Mouse (Mus musculus) neural tube, embryonic 13.5 days (tissue): ENCODE data around the gene Frrs1l. TPM values are rescaled to one million over a fixed set of nuclear protein-coding genes. Genes with fewer than 3 reads are reported as not detected.

Experiments
- ATAC-seq: fragments of 200-750 bp; cut with Nextera tagmentation; 2 replicates; pipeline ENCODE4 v1.8.0; 2017; ENCODE audit warnings: low read depth, mild to moderate bottlenecking, moderate TSS enrichment, moderate library complexity
- H3K27ac ChIP-seq: fragments of 300-500 bp; sonication (generic); replicated peaks from 2 replicates; pipeline ENCODE4 v1.5.1; 2015; ENCODE audit warnings: moderate library complexity, mild to moderate bottlenecking, inconsistent platforms
- H3K27me3 ChIP-seq: fragments of 300-500 bp; sonication (generic); 2 replicates; pipeline ENCODE4 v1.6.1; 2015; ENCODE audit warnings: mild to moderate bottlenecking, inconsistent platforms
- H3K36me3 ChIP-seq: fragments of 300-500 bp; sonication (generic); 2 replicates; pipeline ENCODE4 v1.6.1; 2015; ENCODE audit warnings: mild to moderate bottlenecking, inconsistent platforms
- H3K4me1 ChIP-seq: fragments of 300-500 bp; sonication (generic); replicated peaks from 2 replicates; pipeline ENCODE4 v1.6.1; 2015; ENCODE audit warnings: inconsistent platforms
- H3K4me2 ChIP-seq: fragments of 300-500 bp; sonication (generic); 2 replicates; pipeline ENCODE4 v1.6.1; 2015; ENCODE audit warnings: inconsistent platforms, mild to moderate bottlenecking, moderate library complexity
- H3K4me3 ChIP-seq: fragments of 300-500 bp; sonication (generic); 2 replicates; pipeline ENCODE4 v1.5.1; 2015; ENCODE audit warnings: mild to moderate bottlenecking, inconsistent platforms
- H3K9ac ChIP-seq: fragments of 300-500 bp; sonication (generic); 2 replicates; pipeline ENCODE4 v1.6.1; 2015; ENCODE audit warnings: moderate library complexity, mild to moderate bottlenecking, inconsistent platforms
- H3K9me3 ChIP-seq: fragments of 300-500 bp; sonication (generic); 2 replicates; pipeline ENCODE4 v1.6.1; 2016; ENCODE audit warnings: inconsistent platforms
- WGBS: fragments of 180-500 bp; shearing (Covaris S2); methylation state at CpG from one replicate; pipeline ENCODE4 v1.1.7; 2015; 5-methylcytosine and 5-hydroxymethylcytosine counted together
- polyA plus RNA-seq: library from polyadenylated mRNA; unstranded; fragments of >200 nt; fragmentation: Nextera tagmentation; extraction: Ambion mirVana; gene quantifications from 2 replicates; pipeline ENCODE4 v1.2.1, GENCODE M21; 2015

The Frrs1l gene
- 13.8 and 15.1 TPM in 2 replicates for polyA plus RNA-seq

GRCm38 (mm10) chr4:56990215-56990584 is at the start of gene Frrs1l:
Frrs1l (minus strand) TSS chr4:56990391.
- H3K4me3 ChIP-seq: peak within 1 kb of the TSS; percentile 75
- H3K9ac ChIP-seq: peak within 1 kb of the TSS; percentile 89
- WGBS: under 1% methylated on average over 27 of the region's 44 CpGs
- no peaks in the 10 kb centered on the region for H3K36me3 ChIP-seq
- ATAC-seq: peak; percentile 95
- H3K9me3 ChIP-seq: no peaks in the 10 kb centered on the region
- H3K4me2 ChIP-seq: peak within 1 kb of the TSS; percentile 89
- H3K27me3 ChIP-seq: peaks cover 10% of the 10 kb centered on the region
- H3K27ac ChIP-seq: peak within 1 kb of the TSS; percentile 82
- peaks cover 20% of the 10 kb centered on the region for H3K4me1 ChIP-seq

GRCm38 (mm10) chr4:57039127-57040031 is 49.2 kb upstream of the Frrs1l start:
- ATAC-seq: peak; percentile 86
- Histone ChIP-seq H3K27me3 (no peaks in the 10 kb centered on the region; the same call in 1 of the 2 replicates), H3K4me2 (peak overlapping the region; percentile 59), H3K9ac (peak overlapping the region; percentile 59), H3K9me3 (no peaks in the 10 kb centered on the region; the same call in 1 of the 2 replicates), H3K4me3 (peak overlapping the region; percentile 30), H3K36me3 (no peaks in the 10 kb centered on the region), H3K4me1 (peaks cover 17% of the 10 kb centered on the region), H3K27ac (peak overlapping the region; percentile 81)
- 10% methylated on average over 22 of the region's 23 CpGs for WGBS

GRCm38 (mm10) chr4:57037554-57037953 is 47.4 kb upstream of the Frrs1l start:
- H3K4me3 ChIP-seq: no peak overlapping the region
- H3K9ac ChIP-seq: no peak overlapping the region
- peaks cover 17% of the 10 kb centered on the region for H3K4me1 ChIP-seq
- no peak overlapping the region for H3K27ac ChIP-seq
- WGBS: 78% methylated on average over 7 of the region's 7 CpGs
- H3K36me3 ChIP-seq: no peaks in the 10 kb centered on the region
- no peaks in the 10 kb centered on the region for H3K9me3 ChIP-seq
- H3K4me2 ChIP-seq: no peak overlapping the region
- no peaks in the 10 kb centered on the region; the same call in 1 of the 2 replicates for H3K27me3 ChIP-seq
- ATAC-seq: no peak

- Histone ChIP-seq H3K36me3 (0 out of 2 replicates have a peak, but pooled peaks cover 5% of the 10 kb centered on the region), H3K9me3 (no peaks in the 10 kb centered on the region), H3K27me3 (no peaks in the 10 kb centered on the region; the same call in 1 of the 2 replicates), H3K9ac (no peak overlapping the region), H3K4me2 (no peak overlapping the region), H3K4me1 (peaks cover 8% of the 10 kb centered on the region), H3K4me3 (no peak overlapping the region), H3K27ac (no peak overlapping the region)
- ATAC-seq: no peak
- WGBS: 83% methylated on average over 5 of the region's 5 CpGs
These were observed 44.0 kb upstream of the Frrs1l start for GRCm38 (mm10) chr4:57034169-57034568.

GRCm38 (mm10) chr4:57031440-57031839 is 41.2 kb upstream of the Frrs1l start:
- WGBS: 80% methylated on average over 4 of the region's 4 CpGs
- no peak overlapping the region for H3K4me2 ChIP-seq
- no peaks in the 10 kb centered on the region; the same call in 1 of the 2 replicates for H3K27me3 ChIP-seq
- H3K9me3 ChIP-seq: no peaks in the 10 kb centered on the region
- H3K4me3 ChIP-seq: no peak overlapping the region
- H3K4me1 ChIP-seq: no peaks in the 10 kb centered on the region
- no peak overlapping the region for H3K27ac ChIP-seq
- H3K36me3 ChIP-seq: 0 out of 2 replicates have a peak, but pooled peaks cover 5% of the 10 kb centered on the region
- no peak for ATAC-seq
- H3K9ac ChIP-seq: no peak overlapping the region

- Histone ChIP-seq H3K4me1 (no peaks in the 10 kb centered on the region), H3K9ac (no peak overlapping the region), H3K27me3 (no peaks in the 10 kb centered on the region), H3K4me3 (no peak overlapping the region), H3K27ac (no peak overlapping the region), H3K9me3 (no peaks in the 10 kb centered on the region), H3K4me2 (no peak overlapping the region), H3K36me3 (0 out of 2 replicates have a peak, but pooled peaks cover 5% of the 10 kb centered on the region)
- no peak for ATAC-seq
- WGBS: 62% methylated on average over 10 of the region's 10 CpGs
These were observed 37.8 kb upstream of the Frrs1l start for GRCm38 (mm10) chr4:57027954-57028353.

- no peaks in the 10 kb centered on the region for H3K27me3 ChIP-seq
- no peaks in the 10 kb centered on the region for H3K36me3 ChIP-seq
- H3K9ac ChIP-seq: no peak overlapping the region
- no peak overlapping the region for H3K4me2 ChIP-seq
- no peaks in the 10 kb centered on the region for H3K4me1 ChIP-seq
- no peak overlapping the region for H3K27ac ChIP-seq
- WGBS: 63% methylated on average over 3 of the region's 3 CpGs
- no peak overlapping the region for H3K4me3 ChIP-seq
- H3K9me3 ChIP-seq: no peaks in the 10 kb centered on the region
- ATAC-seq: no peak
These were observed 33.3 kb upstream of the Frrs1l start for GRCm38 (mm10) chr4:57023527-57023926.

GRCm38 (mm10) chr4:57021288-57021687 is 31.1 kb upstream of the Frrs1l start:
- H3K27me3 ChIP-seq: no peaks in the 10 kb centered on the region
- H3K36me3 ChIP-seq: no peaks in the 10 kb centered on the region
- H3K9me3 ChIP-seq: no peaks in the 10 kb centered on the region
- H3K4me2 ChIP-seq: no peak overlapping the region
- 82% methylated on average over 3 of the region's 3 CpGs for WGBS
- H3K27ac ChIP-seq: no peak overlapping the region
- no peak for ATAC-seq
- no peak overlapping the region for H3K4me3 ChIP-seq
- H3K9ac ChIP-seq: no peak overlapping the region
- H3K4me1 ChIP-seq: peaks cover 4% of the 10 kb centered on the region; the same call in 1 of the 2 replicates

- Histone ChIP-seq H3K9me3 (no peaks in the 10 kb centered on the region), H3K4me1 (peaks cover 4% of the 10 kb centered on the region; the same call in 1 of the 2 replicates), H3K4me2 (no peak overlapping the region), H3K4me3 (no peak overlapping the region), H3K27me3 (no peaks in the 10 kb centered on the region), H3K36me3 (no peaks in the 10 kb centered on the region), H3K9ac (no peak overlapping the region), H3K27ac (no peak overlapping the region)
- ATAC-seq: peak; percentile 27; the same call in 1 of the 2 replicates
- WGBS: 26% methylated on average over 5 of the region's 5 CpGs
These were observed 27.0 kb upstream of the Frrs1l start for GRCm38 (mm10) chr4:57017229-57017628.

- Histone ChIP-seq H3K36me3 (no peaks in the 10 kb centered on the region), H3K4me2 (no peak overlapping the region), H3K4me1 (peaks cover 4% of the 10 kb centered on the region; the same call in 1 of the 2 replicates), H3K9me3 (no peaks in the 10 kb centered on the region), H3K9ac (no peak overlapping the region), H3K27ac (no peak overlapping the region), H3K4me3 (no peak overlapping the region), H3K27me3 (no peaks in the 10 kb centered on the region)
- peak; percentile 56; the same call in 1 of the 2 replicates for ATAC-seq
- 50% methylated on average over 18 of the region's 18 CpGs for WGBS
These were observed 26.4 kb upstream of the Frrs1l start for GRCm38 (mm10) chr4:57016366-57017171.

- 90% methylated on average over 5 of the region's 5 CpGs for WGBS
- Histone ChIP-seq H3K9me3 (no peaks in the 10 kb centered on the region), H3K4me2 (no peak overlapping the region), H3K4me1 (peaks cover 4% of the 10 kb centered on the region; the same call in 1 of the 2 replicates), H3K36me3 (no peaks in the 10 kb centered on the region), H3K4me3 (no peak overlapping the region), H3K27ac (no peak overlapping the region), H3K9ac (no peak overlapping the region), H3K27me3 (no peaks in the 10 kb centered on the region)
- no peak for ATAC-seq
These were observed 24.8 kb upstream of the Frrs1l start for GRCm38 (mm10) chr4:57015032-57015431.
